ENCODE assay signal across 12 mouse cellular contexts in genomic region chr5:116661851-116662250, GRCm38 (mm10).
DNase-seq lines count a peak whose midpoint lies in the region; ATAC-seq and TF ChIP-seq lines count a peak whose summit lies in the region.
"Had no signal": no experiment of that assay in that cellular context is flagged by ENCODE, and none has a peak within 500 bp of the region (broad histone marks: within the 10 kb centered on the region; RNA-seq: fewer than 3 reads in every experiment).

No protein-coding gene starts in this region.

- H3K4me3 ChIP-seq in liver, adult 2 months (ENCODE audit: insufficient read depth, low read depth, low read length): no peak overlapping the region
- no peak overlapping the region for H3K4me3 ChIP-seq in liver, embryonic 11.5 days (ENCODE audit: low read depth, low read length)
- H3K4me3 ChIP-seq: liver, embryonic 15.5 days had no signal

- no peak overlapping the region for H3K9ac ChIP-seq in liver, adult 2 months (ENCODE audit: low read depth, low read length)
- no peak overlapping the region for H3K9ac ChIP-seq in liver, embryonic 11.5 days (ENCODE audit: low read depth, low read length)
- H3K9ac ChIP-seq: liver, embryonic 15.5 days had no signal

- WGBS in liver, adult 2 months: 77% methylated on average over 2 of the region's 2 CpGs
- 78% methylated on average over 2 of the region's 2 CpGs for WGBS in liver, embryonic 11.5 days

- H3K27ac ChIP-seq in liver, adult 2 months (replicated peaks; ENCODE audit: insufficient read depth, low read depth, low read length): no peak overlapping the region
- no peak overlapping the region for H3K27ac ChIP-seq in liver, embryonic 11.5 days (ENCODE audit: low read depth, low read length)
- H3K27ac ChIP-seq: liver, embryonic 15.5 days had no signal

- H3K4me2 ChIP-seq in liver, embryonic 11.5 days: no peak overlapping the region
- H3K4me2 ChIP-seq: liver, embryonic 15.5 days had no signal

- peaks cover 5% of the 10 kb centered on the region for H3K9me3 ChIP-seq in liver, embryonic 11.5 days (ENCODE audit: control insufficient read depth, low read length)

- ATAC-seq in liver, embryonic 11.5 days (replicated peaks; ENCODE audit: low FRiP score): no peak
- no peak for ATAC-seq in inflammation-experienced regulatory T-cells, adult 6 months

- H3K4me1 ChIP-seq in liver, adult 2 months (ENCODE audit: control insufficient read depth, insufficient read depth, low read length): no peaks in the 10 kb centered on the region
- no peaks in the 10 kb centered on the region for H3K4me1 ChIP-seq in liver, embryonic 11.5 days (replicated peaks; ENCODE audit: control insufficient read depth, insufficient read depth, low read length)
- H3K4me1 ChIP-seq: liver, embryonic 15.5 days had no signal

- peak; percentile 36 to 37 for DNase-seq in cerebellum, postnatal 10 days
- DNase-seq in cerebellum, postnatal 36 days: no peak
- DNase-seq in liver, adult 2 months (ENCODE audit: extremely low read depth, low read depth, low spot score): peak; percentile 8
- DNase-seq in liver, embryonic 11.5 days (ENCODE audit: low spot score): no peak
- DNase-seq in brain, embryonic 18.5 days (ENCODE audit: low read depth, low spot score): peak; percentile 52
- DNase-seq in layer of hippocampus, postnatal 10 days (ENCODE audit: low spot score in 2 of 2): peak; percentile 18 to 53
- DNase-seq in embryo, embryonic 10 days (ENCODE audit: low spot score): no peak
- DNase-seq: adrenal gland, postnatal 10 days; heart, postnatal 36 days; kidney, adult 2 months had no signal

- TF ChIP-seq POLR2A in liver, adult 2 months (IDR thresholded peaks at IDR 0.05; ENCODE audit: extremely low read depth, insufficient read depth, low read length): no peak

- no peaks in the 10 kb centered on the region for H3K36me3 ChIP-seq in liver, adult 2 months (ENCODE audit: control insufficient read depth, insufficient read depth, low read length)
- H3K36me3 ChIP-seq in liver, embryonic 11.5 days (ENCODE audit: control insufficient read depth, insufficient read depth, low read length): no peaks in the 10 kb centered on the region
- H3K36me3 ChIP-seq: liver, embryonic 15.5 days had no signal

- H3K79me2 ChIP-seq in liver, adult 2 months (ENCODE audit: control insufficient read depth, insufficient read depth, low read length): no peaks in the 10 kb centered on the region

- no peaks in the 10 kb centered on the region for H3K27me3 ChIP-seq in liver, adult 2 months (ENCODE audit: control insufficient read depth, insufficient read depth, low read length)
- H3K27me3 ChIP-seq in liver, embryonic 11.5 days (replicated peaks; ENCODE audit: control insufficient read depth, insufficient read depth, low read length): no peaks in the 10 kb centered on the region
- H3K27me3 ChIP-seq: liver, embryonic 15.5 days had no signal

- TF ChIP-seq CTCF in liver, adult 2 months (IDR thresholded peaks at IDR 0.05; ENCODE audit: low read depth, low read length): no peak

Comparison
In these comparisons a context has a peak if more than half of its experiments do, and no peak if none do; other contexts are left out.
1. DNase-seq: peak in cerebellum, postnatal 10 days (2 of 2), liver, adult 2 months (single experiment), brain, embryonic 18.5 days (single experiment) and layer of hippocampus, postnatal 10 days (2 of 2); none in cerebellum, postnatal 36 days (0 of 2), liver, embryonic 11.5 days (single experiment) and embryo, embryonic 10 days (single experiment).